Mouse (Mus musculus): ENCODE results near the gene Slain2.

DNA sequence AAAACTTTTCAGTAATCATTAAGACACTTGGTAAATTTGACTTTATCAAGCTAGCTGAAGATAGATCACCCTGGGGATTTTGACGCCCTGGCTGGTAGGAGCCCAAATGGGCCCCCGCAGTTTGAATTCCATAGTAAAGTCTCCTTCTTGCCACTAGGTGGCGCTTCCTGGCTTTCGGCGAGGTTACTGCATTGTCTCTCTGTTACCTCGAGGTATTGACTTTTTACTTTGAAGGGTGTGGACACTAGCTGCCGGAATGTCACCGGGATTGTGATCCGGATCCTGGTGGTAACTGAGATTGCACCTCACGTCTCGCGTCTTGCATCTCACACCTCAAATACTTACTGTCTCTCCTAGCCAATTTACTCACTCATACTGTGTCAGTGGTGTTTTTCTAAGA is 22.6 kb upstream of the Slain2 start:
- peak; percentile 90; the same call in 1 of the 2 replicates for TF ChIP-seq CTCF (IDR thresholded peaks at IDR 0.05; ENCODE audit: extremely low read depth, insufficient read length, insufficient replicate concordance, low read depth, low read length)
- TF ChIP-seq POLR2A (IDR thresholded peaks at IDR 0.05; ENCODE audit: low read depth, low read length), result no peak

All from small intestine, adult 2 months (tissue).